Mouse (Mus musculus) gastrocnemius, adult 8-10 months (tissue): ENCODE data around the gene Adcy5. TPM values are rescaled to one million over a fixed set of nuclear protein-coding genes. Genes with fewer than 3 reads are reported as not detected.

Experiments
- DNase-seq, 2 experiments: peaks; one replicate each; pipeline ENCODE4 v3.0.0; 2022; ENCODE audit warnings: low spot score in 2 of 2
- total RNA-seq, 4 experiments: library from RNA; stranded (reverse); gene quantifications; 2 replicates each; pipeline ENCODE4 v1.2.4; 2022

Adcy5 gene
- total RNA-seq, 4 experiments from 2014 or later, result 1.2 to 2.9 (median 1.9) TPM

- no peak for DNase-seq
Measured at GRCm38 (mm10) chr16:35203511-35203910, 48.8 kb downstream of the Adcy5 start.

- no peak for DNase-seq
Measured at GRCm38 (mm10) chr16:35205681-35206080, 51.0 kb downstream of the Adcy5 start.

- no peak for DNase-seq
Measured at GRCm38 (mm10) chr16:35206426-35206825, 51.7 kb downstream of the Adcy5 start.

GRCm38 (mm10) chr16:35208796-35209195 lies 54.1 kb downstream of the Adcy5 start:
- DNase-seq, result no peak

- DNase-seq, result no peak
Measured at GRCm38 (mm10) chr16:35209753-35210152, 55.1 kb downstream of the Adcy5 start.

GRCm38 (mm10) chr16:35215047-35215446 lies 60.4 kb downstream of the Adcy5 start:
- no peak for DNase-seq

GRCm38 (mm10) chr16:35215498-35215897 lies 60.8 kb downstream of the Adcy5 start:
- DNase-seq, result no peak

GRCm38 (mm10) chr16:35216826-35217491 lies 62.3 kb downstream of the Adcy5 start:
- DNase-seq, result no peak

- no peak for DNase-seq
Measured at GRCm38 (mm10) chr16:35220412-35220811, 65.7 kb downstream of the Adcy5 start.

GRCm38 (mm10) chr16:35221581-35221980 lies 66.9 kb downstream of the Adcy5 start:
- no peak for DNase-seq

- DNase-seq, result no peak
Measured at GRCm38 (mm10) chr16:35223930-35224329, 69.3 kb downstream of the Adcy5 start.

GRCm38 (mm10) chr16:35224716-35225115 lies 70.0 kb downstream of the Adcy5 start:
- DNase-seq, result no peak

GRCm38 (mm10) chr16:35229582-35229981 lies 74.9 kb downstream of the Adcy5 start:
- no peak for DNase-seq

GRCm38 (mm10) chr16:35232153-35232750 lies 77.6 kb downstream of the Adcy5 start:
- no peak for DNase-seq

GRCm38 (mm10) chr16:35233329-35233728 lies 78.7 kb downstream of the Adcy5 start:
- DNase-seq, result no peak

- DNase-seq, result no peak
Measured at GRCm38 (mm10) chr16:35237091-35237490, 82.4 kb downstream of the Adcy5 start.

GRCm38 (mm10) chr16:35239318-35239965 lies 84.8 kb downstream of the Adcy5 start:
- DNase-seq, result no peak

GRCm38 (mm10) chr16:35239966-35240730 lies 85.5 kb downstream of the Adcy5 start:
- DNase-seq, result no peak

GRCm38 (mm10) chr16:35247364-35247763 lies 92.7 kb downstream of the Adcy5 start:
- no peak for DNase-seq

- peak; percentile 45 to 81 for DNase-seq
Measured at GRCm38 (mm10) chr16:35248825-35249224, 94.1 kb downstream of the Adcy5 start.

GRCm38 (mm10) chr16:35249763-35250162 lies 95.1 kb downstream of the Adcy5 start:
- no peak for DNase-seq

- no peak for DNase-seq
Measured at GRCm38 (mm10) chr16:35251690-35252089, 97.0 kb downstream of the Adcy5 start.
